Mouse (Mus musculus): ENCODE measurements at regions not wholly inside any gene's neighbourhood (a gene's known extent, or its start where the extent isn't known, plus 50 kb on each side); places are given as distances from the start of the nearest gene placed in this dataset.

GRCm38 (mm10) chr13:99118901-99119300 is 65.7 kb upstream of the Zfp366 start:
- no peak for TF ChIP-seq CTCF (IDR thresholded peaks at IDR 0.05; ENCODE audit: borderline replicate concordance, insufficient read depth, low read length)
- TF ChIP-seq POLR2A (IDR thresholded peaks at IDR 0.05; ENCODE audit: low read depth, low read length) = no peak

Data from embryonic fibroblast, embryonic 13.5 days (primary cell).